Mouse (Mus musculus): ENCODE data around the gene Lmntd1.
A peak's percentile ranks its signal among the peaks of the same experiment; 100 is the strongest.

The Lmntd1 gene

DNA sequence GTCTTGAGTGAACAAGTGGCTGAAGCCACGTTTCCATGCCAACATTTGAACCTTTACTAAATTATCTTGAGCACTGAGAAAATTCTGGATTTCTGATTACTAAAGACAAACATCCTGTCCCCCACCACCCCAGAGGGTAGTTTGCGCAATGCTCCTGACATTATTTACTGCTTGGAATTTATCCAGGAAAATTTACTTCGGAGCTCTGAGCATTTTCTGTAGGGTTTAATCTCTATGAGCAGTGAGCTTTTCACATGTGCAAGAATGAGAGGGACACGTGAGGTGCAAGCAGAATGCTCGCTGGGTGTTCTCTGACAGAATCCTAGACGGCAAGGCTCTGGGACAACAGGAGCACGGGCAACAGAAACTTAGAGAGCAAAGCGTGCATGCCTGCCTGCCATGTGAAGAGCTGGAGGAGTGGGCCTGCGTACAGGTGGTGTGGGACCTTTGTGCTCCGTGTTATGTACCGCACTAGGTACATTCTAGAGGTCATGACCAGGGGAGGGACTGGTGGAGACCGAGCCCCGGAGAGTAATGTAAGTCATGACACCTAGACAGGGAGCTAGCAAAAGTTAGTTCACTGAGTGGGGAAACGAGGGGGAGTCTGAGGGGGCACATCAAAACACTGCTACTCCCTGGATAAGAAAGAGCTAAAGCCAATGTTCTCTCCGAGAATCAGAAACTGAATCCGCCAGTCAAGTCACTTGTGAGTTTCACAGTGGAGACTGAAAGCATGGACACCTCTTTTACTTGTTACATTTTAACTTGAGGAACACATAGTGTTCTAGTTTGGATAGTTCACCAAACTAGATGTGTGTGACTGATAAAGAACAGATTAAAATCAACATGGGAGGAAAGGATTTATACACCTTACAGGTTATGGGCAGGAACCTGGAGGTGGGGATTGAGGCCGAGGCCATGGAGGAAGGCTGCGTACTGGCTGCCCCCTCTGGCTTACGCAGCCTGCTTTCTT, 114.3 kb downstream of the Lmntd1 start:
- peak; percentile 19 to 62 for DNase-seq (ENCODE audit: inconsistent age in 2 of 2, low spot score in 1 of 2)

DNA sequence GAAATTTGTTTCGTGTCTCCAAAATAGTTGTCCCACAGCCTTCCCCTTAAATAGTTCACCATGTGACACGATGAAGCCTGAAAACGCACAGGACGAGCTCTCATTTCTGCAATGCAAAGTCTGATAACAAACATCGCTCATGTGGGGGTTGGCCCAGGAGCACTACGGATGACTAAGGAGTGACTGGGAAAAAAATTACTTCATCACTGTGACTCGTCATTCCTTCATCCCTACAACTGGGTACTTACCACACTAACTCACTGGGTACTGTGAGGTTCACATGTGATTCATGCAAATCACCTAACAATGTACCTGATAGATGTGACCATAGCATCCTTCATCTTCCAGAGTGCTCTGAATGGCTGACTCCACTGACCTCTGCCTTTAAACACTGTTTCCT, 118.4 kb downstream of the Lmntd1 start:
- no peak for DNase-seq (ENCODE audit: inconsistent age in 2 of 2, low spot score in 1 of 2)

- DNase-seq (ENCODE audit: inconsistent age in 2 of 2, low spot score in 1 of 2), result no peak
Observed at GRCm38 (mm10) chr6:145488251-145488650, 125.9 kb downstream of the Lmntd1 start.

- DNase-seq (ENCODE audit: inconsistent age in 2 of 2, low spot score in 1 of 2), result no peak
Observed at GRCm38 (mm10) chr6:145485986-145486605, 128.0 kb downstream of the Lmntd1 start.

GRCm38 (mm10) chr6:145483318-145483674, 130.8 kb downstream of the Lmntd1 start:
- no peak for DNase-seq (ENCODE audit: inconsistent age in 2 of 2, low spot score in 1 of 2)

DNA sequence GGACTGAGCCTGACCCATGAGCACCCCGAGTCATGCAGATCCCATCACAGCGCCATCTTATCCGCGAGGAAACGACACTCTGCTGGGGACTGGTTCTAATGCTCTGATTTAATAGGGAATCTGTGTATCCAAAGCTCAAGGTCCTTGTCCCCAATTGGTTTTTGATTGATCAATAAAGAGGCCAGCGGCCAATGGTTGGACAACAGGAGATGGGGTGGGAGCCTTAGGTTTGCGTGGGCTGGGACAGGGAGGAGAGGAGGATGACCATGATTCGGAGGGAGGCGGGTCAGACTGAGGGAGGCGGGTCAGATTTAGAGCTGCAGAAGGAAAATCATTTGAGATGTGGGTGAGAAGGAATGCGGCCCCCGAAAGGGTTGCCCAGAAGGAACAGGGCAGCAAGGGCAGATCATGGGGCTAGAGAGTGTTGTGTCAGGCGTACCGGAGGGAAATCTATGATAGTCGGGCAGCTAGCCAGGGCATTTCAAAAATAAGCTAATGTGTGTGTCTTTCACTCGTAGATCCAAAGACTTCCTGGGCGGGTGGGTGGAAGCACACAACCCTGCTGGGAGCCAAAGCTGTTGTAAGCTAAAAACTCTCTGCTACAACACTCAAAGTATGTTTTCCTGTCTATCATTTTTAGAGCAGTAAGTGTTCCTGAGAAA, 131.3 kb downstream of the Lmntd1 start:
- DNase-seq (ENCODE audit: inconsistent age in 2 of 2, low spot score in 1 of 2), result no peak

DNA sequence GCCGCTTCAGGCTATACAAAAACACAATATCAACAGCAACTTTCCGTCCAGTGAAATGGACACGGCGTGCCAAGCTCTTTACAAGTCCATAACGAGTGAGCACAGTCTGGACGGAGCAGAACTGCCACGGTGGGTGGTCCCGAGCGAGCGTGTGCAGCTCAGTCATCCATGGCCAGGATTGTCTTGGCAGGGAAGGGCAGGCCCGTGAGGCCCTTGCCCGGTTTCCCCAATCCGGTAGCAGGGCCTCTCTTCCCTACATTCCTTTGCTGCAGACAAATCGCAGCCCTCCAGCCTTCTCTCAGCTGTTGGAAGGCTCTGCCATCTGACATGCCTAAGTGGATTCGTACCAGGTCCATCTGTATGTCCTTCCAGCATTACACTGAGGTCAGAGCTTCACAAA, 132.2 kb downstream of the Lmntd1 start:
- DNase-seq (ENCODE audit: inconsistent age in 2 of 2, low spot score in 1 of 2), result no peak

GRCm38 (mm10) chr6:145478821-145479271, 135.3 kb downstream of the Lmntd1 start:
- DNase-seq (ENCODE audit: inconsistent age in 2 of 2, low spot score in 1 of 2), result no peak

DNA sequence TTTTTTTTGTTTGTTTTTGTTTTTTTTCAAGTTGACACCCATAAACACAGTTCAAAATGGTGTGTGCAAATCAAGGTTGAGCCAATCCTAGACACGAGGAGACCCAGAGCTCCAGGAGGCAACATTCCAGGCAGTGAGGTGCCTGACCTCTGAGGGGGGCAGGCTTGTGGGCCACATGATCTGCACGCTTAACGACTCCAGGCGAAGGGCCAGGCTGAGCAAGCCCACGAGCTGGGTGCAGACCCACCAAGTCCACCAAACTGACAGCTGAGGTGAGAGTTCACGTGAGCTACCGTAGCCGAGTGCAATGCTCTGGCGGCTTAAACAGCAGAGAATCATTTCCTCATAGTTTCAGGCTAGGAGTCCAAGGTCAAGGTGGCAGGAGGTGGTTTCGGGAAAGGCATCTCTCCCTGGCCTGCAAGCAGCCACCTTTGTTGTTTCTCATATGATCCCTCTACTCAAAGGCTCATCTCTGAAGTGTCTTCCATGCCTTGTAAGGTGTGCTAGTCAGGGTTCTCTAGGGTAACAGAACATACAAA, 136.7 kb downstream of the Lmntd1 start:
- no peak for DNase-seq (ENCODE audit: inconsistent age in 2 of 2, low spot score in 1 of 2)

DNA sequence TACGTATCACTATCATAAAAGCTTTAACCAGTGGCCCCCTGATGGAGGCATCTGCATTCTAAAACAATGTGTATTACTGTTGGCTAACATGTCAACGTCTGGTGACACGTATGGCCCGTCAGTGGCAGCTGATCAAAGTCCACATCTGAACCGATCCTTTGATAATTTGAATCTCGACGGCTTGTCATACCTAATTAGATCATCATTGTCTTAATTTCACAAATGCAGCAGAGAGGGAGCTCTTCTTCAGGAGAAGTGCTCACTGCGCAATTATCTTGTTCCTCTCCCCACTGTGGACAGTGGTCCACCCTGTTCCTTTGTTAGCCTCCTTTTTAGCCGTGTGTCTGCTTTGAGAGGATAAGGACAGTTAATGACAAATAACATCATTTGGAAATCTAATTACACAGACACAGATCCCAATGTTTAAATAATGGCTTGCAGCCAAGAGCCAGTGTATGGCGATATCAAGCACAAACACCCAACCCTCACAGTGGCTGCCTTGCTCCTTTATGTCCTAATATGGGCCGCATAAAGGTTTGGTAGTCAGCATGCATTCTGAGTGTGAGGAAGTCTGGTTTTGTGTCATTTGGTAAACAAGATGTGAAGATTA, 142.4 kb downstream of the Lmntd1 start:
- DNase-seq (ENCODE audit: inconsistent age in 2 of 2, low spot score in 1 of 2), result no peak

DNA sequence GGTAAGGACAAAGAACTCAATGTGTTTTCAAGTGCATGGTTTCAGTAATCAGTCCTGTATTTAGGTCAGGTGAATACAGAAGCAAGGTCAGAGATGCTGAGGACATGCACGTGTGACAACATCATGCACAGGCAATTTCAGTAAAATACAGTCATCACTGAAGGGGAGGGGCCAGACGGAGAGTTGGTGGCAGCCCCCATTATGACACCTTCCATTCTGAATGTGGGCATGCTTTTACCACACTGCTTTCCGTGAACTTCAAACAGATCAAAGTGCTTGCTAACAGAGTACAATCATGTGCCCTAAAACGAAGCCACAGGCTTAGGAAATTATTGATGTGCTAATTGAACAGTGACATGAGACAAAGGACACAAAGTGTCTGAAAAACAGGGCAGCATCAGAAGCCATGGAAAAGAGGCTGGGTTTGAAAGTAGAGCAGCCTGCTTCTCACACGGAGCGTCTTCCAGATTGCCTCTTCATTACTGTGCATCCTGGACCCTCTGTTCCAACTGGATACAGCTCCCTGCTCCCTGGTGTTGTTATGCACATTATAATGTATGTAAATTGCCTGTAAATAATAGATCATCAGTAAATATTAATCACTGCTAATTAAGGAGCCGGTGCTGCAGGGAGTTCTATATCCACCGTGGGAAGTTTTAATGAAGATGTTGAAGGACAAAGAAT, 144.7 kb downstream of the Lmntd1 start:
- no peak for DNase-seq (ENCODE audit: inconsistent age in 2 of 2, low spot score in 1 of 2)

- no peak for DNase-seq (ENCODE audit: inconsistent age in 2 of 2, low spot score in 1 of 2)
Observed at GRCm38 (mm10) chr6:145464027-145464426, 150.1 kb downstream of the Lmntd1 start.

- DNase-seq (ENCODE audit: inconsistent age in 2 of 2, low spot score in 1 of 2), result no peak
Observed at GRCm38 (mm10) chr6:145462677-145463245, 151.4 kb downstream of the Lmntd1 start.

DNA sequence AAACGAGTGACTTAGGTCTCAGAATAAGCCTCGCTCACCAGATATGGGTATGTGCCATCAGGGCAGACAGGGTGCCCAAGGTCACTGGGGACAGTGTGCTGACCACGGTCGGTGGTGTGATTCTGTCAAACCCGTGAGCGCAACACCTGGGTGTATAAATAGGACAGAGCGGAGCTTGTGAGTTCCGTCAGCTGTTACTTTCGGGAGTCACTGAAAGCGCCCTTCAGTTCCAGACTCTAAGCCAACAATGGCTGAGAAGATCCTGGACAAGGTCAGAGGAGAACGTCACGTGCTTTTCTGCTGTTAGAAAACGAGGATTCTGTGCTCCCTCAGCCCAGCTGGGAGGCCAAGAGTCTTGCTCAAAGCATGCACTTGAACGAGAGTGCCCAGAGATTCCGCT, 157.1 kb downstream of the Lmntd1 start:
- DNase-seq (ENCODE audit: inconsistent age in 2 of 2, low spot score in 1 of 2), result peak; percentile 44 to 76

GRCm38 (mm10) chr6:145450628-145451403, 163.3 kb downstream of the Lmntd1 start:
- DNase-seq (ENCODE audit: inconsistent age in 2 of 2, low spot score in 1 of 2), result no peak

DNA sequence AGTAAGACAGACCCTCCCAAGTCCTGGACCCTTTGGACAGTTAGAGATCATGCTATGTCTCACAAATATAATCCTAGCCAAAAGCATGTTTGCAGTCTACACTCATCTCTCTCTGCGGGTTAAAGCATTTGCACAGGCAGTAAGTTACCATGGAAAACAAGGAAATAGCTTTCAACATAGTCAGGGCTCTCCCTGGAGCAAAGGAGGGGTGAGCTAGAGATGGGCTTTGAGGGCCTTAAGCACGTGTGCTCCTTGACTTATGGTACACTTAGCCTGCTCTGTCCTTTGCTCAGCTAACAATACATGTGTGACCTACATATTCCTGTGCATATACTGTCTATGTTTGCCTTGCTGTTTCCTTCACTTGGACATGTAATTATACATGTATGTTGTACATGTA, 165.8 kb downstream of the Lmntd1 start:
- no peak for DNase-seq (ENCODE audit: inconsistent age in 2 of 2, low spot score in 1 of 2)

GRCm38 (mm10) chr6:145445811-145446500, 168.2 kb downstream of the Lmntd1 start:
- peak; percentile 73 to 87 for DNase-seq (ENCODE audit: inconsistent age in 2 of 2, low spot score in 1 of 2)

GRCm38 (mm10) chr6:145445380-145445779, 168.7 kb downstream of the Lmntd1 start:
- peak in 1 of 2 experiments; percentile 44 for DNase-seq (ENCODE audit: inconsistent age in 2 of 2, low spot score in 1 of 2)

DNA sequence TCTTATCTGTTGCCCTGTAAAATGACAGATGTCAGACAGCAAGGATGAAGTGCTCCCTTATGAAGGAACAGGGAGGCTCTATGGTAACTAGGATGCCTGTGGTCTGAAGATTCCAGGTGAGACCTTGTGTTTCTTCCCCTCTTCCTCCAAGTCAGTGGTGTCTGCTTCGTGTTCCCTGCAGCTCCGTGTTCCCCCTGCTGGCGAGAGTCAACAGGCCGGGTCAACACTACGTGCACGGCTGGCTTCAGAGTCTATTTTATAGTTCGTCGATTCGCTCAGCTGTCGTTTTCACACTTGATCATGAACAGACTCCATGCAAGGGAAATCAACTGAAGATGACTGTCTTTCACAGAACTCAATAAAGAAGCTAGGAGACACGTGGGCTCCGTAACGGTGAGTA, 171.3 kb downstream of the Lmntd1 start:
- peak in 1 of 2 experiments; percentile 37 for DNase-seq (ENCODE audit: inconsistent age in 2 of 2, low spot score in 1 of 2)

Data from adrenal gland, adult (tissue).